ENCODE assay signal across 12 mouse cellular contexts in genomic region chr16:50482360-50482786, GRCm38 (mm10). TPM values are rescaled to one million over a fixed set of nuclear protein-coding genes. Genes with fewer than 3 reads are reported as not detected.
DNase-seq lines count a peak whose midpoint lies in the region; ATAC-seq and TF ChIP-seq lines count a peak whose summit lies in the region.
"Had no signal": no experiment of that assay in that cellular context is flagged by ENCODE, and none has a peak within 500 bp of the region (broad histone marks: within the 10 kb centered on the region; RNA-seq: fewer than 3 reads in every experiment).

No protein-coding gene starts in this region.

- no peak overlapping the region for H3K27ac ChIP-seq in intestine, embryonic 14.5 days (ENCODE audit: low read depth)
- H3K27ac ChIP-seq in intestine, postnatal 0 days (ENCODE audit: low read depth, low read length): no peak overlapping the region
- peak overlapping the region; percentile 88 for H3K27ac ChIP-seq in ES-Bruce4 (ENCODE audit: insufficient read depth, low read length)
- H3K27ac ChIP-seq in liver, embryonic 13.5 days: no peak overlapping the region

- no peaks in the 10 kb centered on the region for H3K4me1 ChIP-seq in intestine, embryonic 14.5 days (replicated peaks; ENCODE audit: control insufficient read depth, insufficient read depth, low read length)
- no peaks in the 10 kb centered on the region for H3K4me1 ChIP-seq in intestine, postnatal 0 days (replicated peaks; ENCODE audit: control insufficient read depth, insufficient read depth, low read length)
- peaks cover 10% of the 10 kb centered on the region for H3K4me1 ChIP-seq in ES-Bruce4 (ENCODE audit: control insufficient read depth, insufficient read depth, low read length)
- no peaks in the 10 kb centered on the region for H3K4me1 ChIP-seq in liver, embryonic 13.5 days (replicated peaks)

- H3K27me3 ChIP-seq in intestine, embryonic 14.5 days (replicated peaks; ENCODE audit: control insufficient read depth, insufficient read depth, low read length): no peaks in the 10 kb centered on the region
- H3K27me3 ChIP-seq in intestine, postnatal 0 days (replicated peaks; ENCODE audit: control insufficient read depth, insufficient read depth, low read length): no peaks in the 10 kb centered on the region
- H3K27me3 ChIP-seq in ES-Bruce4 (ENCODE audit: control insufficient read depth, insufficient read depth, low read length, poor library complexity, severe bottlenecking): no peaks in the 10 kb centered on the region
- no peaks in the 10 kb centered on the region for H3K27me3 ChIP-seq in liver, embryonic 13.5 days

- no peak for TF ChIP-seq CTCF in intestine, postnatal 0 days (IDR thresholded peaks at IDR 0.05; ENCODE audit: low read depth)
- TF ChIP-seq CTCF in ES-Bruce4 (IDR thresholded peaks at IDR 0.05; ENCODE audit: low read depth, low read length): no peak

- no peak overlapping the region for H3K4me3 ChIP-seq in intestine, embryonic 14.5 days (ENCODE audit: low read depth, low read length)
- H3K4me3 ChIP-seq in intestine, postnatal 0 days (ENCODE audit: low read depth, low read length): no peak overlapping the region
- H3K4me3 ChIP-seq in ES-Bruce4 (ENCODE audit: low read depth, low read length): no peak overlapping the region; the same call in 1 of the 2 replicates
- no peak overlapping the region for H3K4me3 ChIP-seq in liver, embryonic 13.5 days (replicated peaks)

- TF ChIP-seq EP300 in ES-Bruce4 (IDR thresholded peaks at IDR 0.05; ENCODE audit: insufficient read depth, low read depth, low read length): peak; percentile 61; the same call in 1 of the 2 replicates

- H3K9ac ChIP-seq in intestine, embryonic 14.5 days (ENCODE audit: low read length): no peak overlapping the region
- H3K9ac ChIP-seq in intestine, postnatal 0 days (ENCODE audit: low read depth, low read length): no peak overlapping the region
- no peak overlapping the region for H3K9ac ChIP-seq in ES-Bruce4 (ENCODE audit: low read depth, poor library complexity, severe bottlenecking)
- no peak overlapping the region for H3K9ac ChIP-seq in liver, embryonic 13.5 days
- H3K9ac ChIP-seq: forebrain, postnatal 0 days had no signal

- no peaks in the 10 kb centered on the region for H3K9me3 ChIP-seq in intestine, embryonic 14.5 days (ENCODE audit: control insufficient read depth, low read length)
- no peaks in the 10 kb centered on the region for H3K9me3 ChIP-seq in intestine, postnatal 0 days (ENCODE audit: control insufficient read depth)
- peaks cover 2% of the 10 kb centered on the region; the same call in 1 of the 2 replicates for H3K9me3 ChIP-seq in ES-Bruce4 (replicated peaks; ENCODE audit: control insufficient read depth, insufficient read depth, low read length, poor library complexity, severe bottlenecking)
- no peaks in the 10 kb centered on the region for H3K9me3 ChIP-seq in liver, embryonic 13.5 days (replicated peaks)

- H3K4me2 ChIP-seq in intestine, embryonic 14.5 days (ENCODE audit: low read length): peak overlapping the region; percentile 26
- H3K4me2 ChIP-seq in intestine, postnatal 0 days (replicated peaks; ENCODE audit: low read depth): no peak overlapping the region
- peak overlapping the region; percentile 18; the same call in 1 of the 2 replicates for H3K4me2 ChIP-seq in liver, embryonic 13.5 days
- H3K4me2 ChIP-seq: midbrain, embryonic 11.5 days had no signal

- no peak for TF ChIP-seq POLR2A in ES-Bruce4 (IDR thresholded peaks at IDR 0.05; ENCODE audit: insufficient read depth, low read length)

- WGBS in intestine, embryonic 14.5 days: 28% methylated on average over 9 of the region's 9 CpGs
- 40% methylated on average over 9 of the region's 9 CpGs for WGBS in intestine, postnatal 0 days
- WGBS in liver, embryonic 13.5 days (ENCODE audit: insufficient replicate concordance): 7% methylated on average over 9 of the region's 9 CpGs

- no peaks in the 10 kb centered on the region for H3K36me3 ChIP-seq in intestine, embryonic 14.5 days (ENCODE audit: control insufficient read depth, insufficient read depth, low read length)
- no peaks in the 10 kb centered on the region for H3K36me3 ChIP-seq in intestine, postnatal 0 days (ENCODE audit: control insufficient read depth, insufficient read depth)
- H3K36me3 ChIP-seq in ES-Bruce4 (ENCODE audit: control insufficient read depth, insufficient read depth, low read length, poor library complexity, severe bottlenecking): no peaks in the 10 kb centered on the region; the same call in 1 of the 2 replicates
- H3K36me3 ChIP-seq in liver, embryonic 13.5 days: no peaks in the 10 kb centered on the region

- no peak for ATAC-seq in intestine, embryonic 14.5 days (replicated peaks; ENCODE audit: low FRiP score, low TSS enrichment, low read depth)
- no peak for ATAC-seq in intestine, postnatal 0 days
- ATAC-seq in liver, embryonic 13.5 days (ENCODE audit: low read depth): no peak
- ATAC-seq: forebrain, postnatal 0 days had no signal

- no peak for DNase-seq in intestine, embryonic 14.5 days (ENCODE audit: low spot score)
- peak; percentile 35 for DNase-seq in A20 (ENCODE audit: low read depth, low spot score)
- DNase-seq in liver, embryonic 13.5 days: no peak
- no peak for DNase-seq in right cerebral cortex, postnatal 25 days
- no peak for DNase-seq in gastrocnemius, postnatal 25 days
- DNase-seq: adrenal gland, postnatal 14 days; cerebellum, adult 18-20 months; forebrain, postnatal 0 days; left cerebral cortex, postnatal 4 days had no signal

RNA-seq across cellular contexts. Expression of gene Bbx, which starts 50.2 kb away (rescaled TPM):
- 34.0 and 38.2 TPM in 2 replicates for polyA plus RNA-seq in intestine, embryonic 14.5 days (2014; fragmentation: Nextera tagmentation; extraction: Ambion mirVana)
- polyA plus RNA-seq in intestine, postnatal 0 days (2015; fragmentation: Nextera tagmentation; extraction: Ambion mirVana): 14.6 and 17.8 TPM in 2 replicates
- 107 and 116 TPM in 2 replicates for polyA plus RNA-seq in ES-Bruce4 (2011; ENCODE audit: insufficient read depth, insufficient read length, low read depth, missing spikeins)
- 8.9 and 9.1 TPM in 2 replicates for polyA plus RNA-seq in liver, embryonic 13.5 days (2015; fragmentation: Nextera tagmentation; extraction: Ambion mirVana)
- 1 to 10 TPM; 6.2 to 6.6 TPM for total RNA-seq in gastrocnemius, postnatal 25 days (2021)
